Mouse (Mus musculus) megakaryocyte, embryonic 14.5 days (primary cell): ENCODE results near the gene Noct.

Source experiments
- FLI1 ChIP-seq: IDR thresholded peaks from 2 replicates; pipeline ENCODE4 v1.6.1; 2012; ENCODE audit warnings: low read length, inconsistent platforms, mixed read lengths
- GATA1 ChIP-seq: IDR thresholded peaks from 3 replicates; pipeline ENCODE4 v1.6.1; 2012; ENCODE audit warnings: mixed read lengths, low read length, inconsistent platforms, borderline replicate concordance

- TF ChIP-seq GATA1 (no peak), FLI1 (no peak)
Measured at GRCm38 (mm10) chr3:51197112-51197731, 27.0 kb upstream of the Noct start.
